Mouse (Mus musculus) hindbrain, embryonic 13.5 days (tissue): Measurements from ENCODE around the gene Nhlh2. TPM values are rescaled to one million over a fixed set of nuclear protein-coding genes. Genes with fewer than 3 reads are reported as not detected.

Experiments
- ATAC-seq: fragments of 200-750 bp; cut with Nextera tagmentation; 2 replicates; pipeline ENCODE4 v1.8.0; 2017; ENCODE audit warnings: moderate TSS enrichment; ENCODE audit not compliant: low FRiP score
- H3K27ac ChIP-seq: fragments of 300-500 bp; sonication (generic); 2 replicates; pipeline ENCODE4 v1.5.1; 2015; ENCODE audit warnings: inconsistent platforms, mild to moderate bottlenecking, moderate library complexity
- H3K27me3 ChIP-seq: fragments of 300-500 bp; sonication (generic); 2 replicates; pipeline ENCODE4 v1.6.1; 2015; ENCODE audit warnings: mild to moderate bottlenecking, inconsistent platforms
- H3K36me3 ChIP-seq: fragments of 300-500 bp; sonication (generic); 2 replicates; pipeline ENCODE4 v1.6.1; 2015; ENCODE audit warnings: mild to moderate bottlenecking, inconsistent platforms
- H3K4me1 ChIP-seq: fragments of 300-500 bp; sonication (generic); replicated peaks from 2 replicates; pipeline ENCODE4 v1.6.1; 2015; ENCODE audit warnings: inconsistent platforms
- H3K4me2 ChIP-seq: fragments of 300-500 bp; sonication (generic); 2 replicates; pipeline ENCODE4 v1.6.1; 2015; ENCODE audit warnings: inconsistent platforms, mild to moderate bottlenecking, moderate library complexity
- H3K4me3 ChIP-seq: fragments of 300-500 bp; sonication (generic); 2 replicates; pipeline ENCODE4 v1.5.1; 2015; ENCODE audit warnings: mild to moderate bottlenecking, inconsistent platforms
- H3K9ac ChIP-seq: fragments of 300-500 bp; sonication (generic); 2 replicates; pipeline ENCODE4 v1.6.1; 2015; ENCODE audit warnings: mild to moderate bottlenecking, inconsistent platforms
- H3K9me3 ChIP-seq: fragments of 300-500 bp; sonication (generic); 2 replicates; pipeline ENCODE4 v1.6.1; 2016; ENCODE audit warnings: inconsistent platforms
- WGBS: fragments of 180-500 bp; shearing (Covaris S2); methylation state at CpG from one replicate; pipeline ENCODE4 v1.1.7; 2015; 5-methylcytosine and 5-hydroxymethylcytosine counted together
- polyA plus RNA-seq: library from polyadenylated mRNA; unstranded; fragments of >200 nt; fragmentation: Nextera tagmentation; extraction: Ambion mirVana; gene quantifications from 2 replicates; pipeline ENCODE4 v1.2.1, GENCODE M21; 2015

Nhlh2 gene
- polyA plus RNA-seq, 1 experiment from 2014 or later, result 99.8 TPM

DNA sequence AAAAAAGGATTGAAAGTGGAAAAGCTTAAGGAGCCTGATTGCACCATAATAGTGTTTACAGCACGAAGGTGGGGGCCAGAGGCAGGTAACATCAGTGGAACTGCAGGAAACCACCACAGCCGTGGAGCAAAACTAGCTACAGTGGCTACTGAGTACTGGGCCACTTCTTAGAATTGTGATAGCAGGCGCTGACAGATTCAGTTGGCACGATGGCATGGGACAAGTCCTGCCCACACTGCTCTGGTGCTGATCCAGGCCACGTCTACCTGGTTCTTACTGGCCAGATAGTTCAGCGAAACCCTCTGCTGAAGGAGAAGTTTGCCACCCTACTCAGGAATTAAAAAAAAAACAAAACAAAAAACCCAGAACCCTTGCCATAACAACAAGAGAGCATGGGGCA is 54.7 kb downstream of the Nhlh2 start:
- no peak overlapping the region for H3K27ac ChIP-seq
- no peaks in the 10 kb centered on the region; the same call in 1 of the 2 replicates for H3K4me1 ChIP-seq
- H3K9ac ChIP-seq, result no peak overlapping the region
- H3K9me3 ChIP-seq, result no peaks in the 10 kb centered on the region
- no peaks in the 10 kb centered on the region for H3K27me3 ChIP-seq
- 88% methylated on average over 6 of the region's 6 CpGs for WGBS
- H3K4me3 ChIP-seq, result no peak overlapping the region
- no peaks in the 10 kb centered on the region for H3K36me3 ChIP-seq
- no peak for ATAC-seq
- no peak overlapping the region for H3K4me2 ChIP-seq

Other genes starting within 250 kb of the Nhlh2 start
- gene Mab21l3, start 161.1 kb upstream of the Nhlh2 start, polyA plus RNA-seq, result 0.19 and 0.34 TPM in 2 replicates
- gene Slc22a15, start 85.6 kb upstream of the Nhlh2 start, polyA plus RNA-seq, result 7.4 and 7.5 TPM in 2 replicates
- gene Casq2, start 76.3 kb downstream of the Nhlh2 start, polyA plus RNA-seq, result 0.97 and 1.1 TPM in 2 replicates
- gene Vangl1, start 194.6 kb downstream of the Nhlh2 start, polyA plus RNA-seq, result 7.0 and 7.2 TPM in 2 replicates